Mouse (Mus musculus): ENCODE results near the gene Mphosph6. TPM values are rescaled to one million over a fixed set of nuclear protein-coding genes. Genes with fewer than 3 reads are reported as not detected.

Gene Mphosph6
- polyA plus RNA-seq, 1 experiment from 2014 or later = 30.8 TPM

GRCm38 (mm10) chr8:117768971-117769370 is 32.8 kb downstream of the Mphosph6 start:
- H3K27me3 ChIP-seq = no peaks in the 10 kb centered on the region
- no peak overlapping the region for H3K4me3 ChIP-seq
- H3K4me2 ChIP-seq = no peak overlapping the region
- no peak for ATAC-seq (replicated peaks; ENCODE audit: insufficient number of reproducible peaks, insufficient read depth, low FRiP score, low read depth)
- no peak overlapping the region for H3K27ac ChIP-seq
- no peaks in the 10 kb centered on the region for H3K4me1 ChIP-seq (replicated peaks)
- H3K36me3 ChIP-seq = no peaks in the 10 kb centered on the region
- 76% methylated on average over 6 of the region's 7 CpGs for WGBS
- no peak overlapping the region for H3K9ac ChIP-seq
- H3K9me3 ChIP-seq (replicated peaks) = no peaks in the 10 kb centered on the region

DNA sequence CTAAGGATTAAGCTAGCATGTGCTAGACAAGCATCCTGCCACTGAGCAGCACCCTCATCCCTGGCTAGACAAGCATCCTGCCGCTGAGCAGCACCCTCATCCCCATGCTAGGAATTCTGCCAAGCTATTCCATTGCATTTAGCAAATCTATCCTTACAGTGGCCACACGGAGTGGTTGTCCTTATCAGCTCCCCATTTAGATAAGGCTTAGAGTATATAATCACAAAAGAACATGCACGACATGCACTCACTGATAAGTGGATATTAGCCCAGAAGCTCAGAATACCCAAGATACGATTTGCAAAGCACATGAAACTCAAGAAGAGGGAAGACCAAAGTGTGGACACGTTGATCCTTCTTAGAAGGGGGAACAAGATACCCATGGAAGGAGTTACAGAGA is 35.8 kb downstream of the Mphosph6 start:
- Histone ChIP-seq H3K4me1 (replicated peaks) (no peaks in the 10 kb centered on the region), H3K4me2 (no peak overlapping the region), H3K36me3 (no peaks in the 10 kb centered on the region), H3K9me3 (replicated peaks) (no peaks in the 10 kb centered on the region), H3K4me3 (no peak overlapping the region), H3K27me3 (no peaks in the 10 kb centered on the region), H3K27ac (no peak overlapping the region), H3K9ac (no peak overlapping the region)
- no peak for ATAC-seq (replicated peaks; ENCODE audit: insufficient number of reproducible peaks, insufficient read depth, low FRiP score, low read depth)
- 14% methylated on average over 5 of the region's 5 CpGs for WGBS

DNA sequence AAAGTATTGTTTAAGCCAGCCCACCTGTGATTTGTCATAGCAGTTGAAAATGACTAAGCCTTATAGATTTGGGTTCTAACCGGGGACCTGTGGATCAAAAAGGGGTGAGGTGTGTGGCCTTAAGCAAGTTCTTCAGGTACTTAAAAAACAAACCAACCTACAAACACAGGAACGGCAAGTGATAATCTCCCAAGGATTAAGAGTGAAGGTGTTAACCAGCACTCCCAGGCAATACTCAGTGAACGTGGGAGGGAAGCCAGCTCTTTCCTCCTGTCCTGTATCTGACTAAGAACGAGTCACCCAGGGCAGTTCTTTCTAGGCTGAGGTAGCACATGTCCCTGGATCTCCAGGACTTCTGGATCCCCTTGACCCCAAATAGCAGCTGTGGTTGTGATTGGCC is 37.1 kb downstream of the Mphosph6 start:
- Histone ChIP-seq H3K4me3 (no peak overlapping the region), H3K4me2 (no peak overlapping the region), H3K4me1 (replicated peaks) (no peaks in the 10 kb centered on the region), H3K9ac (no peak overlapping the region), H3K36me3 (no peaks in the 10 kb centered on the region), H3K9me3 (replicated peaks) (no peaks in the 10 kb centered on the region), H3K27me3 (no peaks in the 10 kb centered on the region), H3K27ac (no peak overlapping the region)
- ATAC-seq (replicated peaks; ENCODE audit: insufficient number of reproducible peaks, insufficient read depth, low FRiP score, low read depth) = no peak
- 43% methylated on average over 4 of the region's 4 CpGs for WGBS

DNA sequence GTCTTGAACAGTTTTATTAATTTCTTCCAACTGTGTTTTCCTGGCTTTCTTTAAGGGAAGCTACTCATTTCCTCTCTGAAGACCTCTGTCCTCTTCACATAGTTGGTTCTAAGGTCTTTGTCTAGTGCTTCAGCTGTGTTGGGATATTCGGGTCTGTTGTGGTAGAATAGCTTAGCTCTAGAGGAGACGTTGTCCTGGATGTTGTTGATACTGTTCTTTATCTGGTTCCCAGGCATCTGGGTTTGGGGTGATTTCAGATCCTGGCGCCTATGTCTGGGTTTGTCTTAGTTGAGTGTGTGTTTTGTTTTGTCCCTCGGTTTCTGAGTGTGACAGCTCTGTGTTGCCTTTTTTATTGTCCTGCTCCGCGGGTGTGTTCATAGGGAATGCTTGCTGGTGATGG is 39.0 kb downstream of the Mphosph6 start:
- no peak overlapping the region for H3K9ac ChIP-seq
- H3K4me2 ChIP-seq = no peak overlapping the region
- no peak overlapping the region for H3K4me3 ChIP-seq
- WGBS = 68% methylated on average over 6 of the region's 6 CpGs
- H3K36me3 ChIP-seq = no peaks in the 10 kb centered on the region
- H3K27me3 ChIP-seq = no peaks in the 10 kb centered on the region
- H3K9me3 ChIP-seq (replicated peaks) = no peaks in the 10 kb centered on the region
- ATAC-seq (replicated peaks; ENCODE audit: insufficient number of reproducible peaks, insufficient read depth, low FRiP score, low read depth) = no peak
- no peak overlapping the region for H3K27ac ChIP-seq
- no peaks in the 10 kb centered on the region for H3K4me1 ChIP-seq (replicated peaks)

DNA sequence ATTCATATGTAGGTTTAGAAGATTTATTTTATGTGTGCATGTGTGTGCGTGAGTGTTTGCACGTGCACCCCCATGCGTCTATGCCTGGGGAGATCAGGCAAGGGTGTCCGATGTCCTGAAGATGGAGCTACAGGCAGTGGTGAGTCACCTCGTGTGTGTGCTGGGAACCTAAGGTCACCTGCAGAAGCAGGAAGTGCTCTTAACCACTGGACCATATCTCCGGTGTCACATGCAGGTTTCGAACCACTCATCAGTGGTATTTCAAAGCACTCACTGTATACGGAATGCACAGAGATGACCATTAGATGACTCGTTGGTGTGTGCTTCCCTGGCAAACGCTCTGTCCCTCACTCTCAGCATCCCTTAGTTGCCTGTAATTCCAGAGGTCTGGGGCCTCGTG is 43.8 kb downstream of the Mphosph6 start:
- ATAC-seq (replicated peaks; ENCODE audit: insufficient number of reproducible peaks, insufficient read depth, low FRiP score, low read depth) = no peak
- Histone ChIP-seq H3K4me1 (replicated peaks) (no peaks in the 10 kb centered on the region), H3K27me3 (no peaks in the 10 kb centered on the region), H3K9me3 (replicated peaks) (no peaks in the 10 kb centered on the region), H3K9ac (no peak overlapping the region), H3K4me3 (no peak overlapping the region), H3K36me3 (no peaks in the 10 kb centered on the region), H3K4me2 (no peak overlapping the region), H3K27ac (no peak overlapping the region)
- WGBS = 76% methylated on average over 11 of the region's 11 CpGs

GRCm38 (mm10) chr8:117749436-117749835 is 52.3 kb downstream of the Mphosph6 start:
- ATAC-seq (replicated peaks; ENCODE audit: insufficient number of reproducible peaks, insufficient read depth, low FRiP score, low read depth) = no peak
- 51% methylated on average over 2 of the region's 2 CpGs for WGBS
- Histone ChIP-seq H3K9me3 (replicated peaks) (no peaks in the 10 kb centered on the region), H3K9ac (no peak overlapping the region), H3K27ac (no peak overlapping the region), H3K4me1 (replicated peaks) (no peaks in the 10 kb centered on the region), H3K4me2 (no peak overlapping the region), H3K36me3 (no peaks in the 10 kb centered on the region), H3K4me3 (no peak overlapping the region), H3K27me3 (no peaks in the 10 kb centered on the region)

- 67% methylated on average over 9 of the region's 9 CpGs for WGBS
- no peak overlapping the region for H3K9ac ChIP-seq
- no peak overlapping the region for H3K27ac ChIP-seq
- no peak overlapping the region for H3K4me2 ChIP-seq
- no peak overlapping the region for H3K4me3 ChIP-seq
- H3K9me3 ChIP-seq (replicated peaks) = no peaks in the 10 kb centered on the region
- no peaks in the 10 kb centered on the region for H3K4me1 ChIP-seq (replicated peaks)
- no peak for ATAC-seq (replicated peaks; ENCODE audit: insufficient number of reproducible peaks, insufficient read depth, low FRiP score, low read depth)
- H3K27me3 ChIP-seq = no peaks in the 10 kb centered on the region
- H3K36me3 ChIP-seq = no peaks in the 10 kb centered on the region
Measured at GRCm38 (mm10) chr8:117747886-117748730, 53.6 kb downstream of the Mphosph6 start.

DNA sequence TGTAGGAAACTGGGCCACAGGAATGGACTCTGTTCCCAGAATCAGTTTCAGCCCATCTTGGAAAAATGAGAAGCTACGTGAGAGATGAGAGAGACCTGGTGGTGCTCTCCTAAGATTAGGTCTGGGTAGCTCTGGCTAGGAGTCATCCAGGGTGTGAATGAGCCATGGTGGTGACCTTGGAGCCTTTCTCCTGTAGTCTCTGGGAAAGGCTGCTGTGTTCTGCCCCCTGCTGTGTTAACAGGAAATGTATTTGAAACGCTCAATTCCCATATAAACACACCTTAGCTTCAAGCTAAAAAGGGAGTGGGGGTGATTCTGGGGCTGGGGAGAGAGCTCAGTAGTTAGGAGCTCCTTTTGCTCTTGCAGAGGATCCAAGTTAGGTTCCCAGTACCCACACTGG is 54.3 kb downstream of the Mphosph6 start:
- no peak for ATAC-seq (replicated peaks; ENCODE audit: insufficient number of reproducible peaks, insufficient read depth, low FRiP score, low read depth)
- H3K9ac ChIP-seq = no peak overlapping the region
- peaks cover 4% of the 10 kb centered on the region; the same call in 1 of the 2 replicates for H3K4me1 ChIP-seq (replicated peaks)
- H3K27me3 ChIP-seq = no peaks in the 10 kb centered on the region
- no peaks in the 10 kb centered on the region for H3K9me3 ChIP-seq (replicated peaks)
- WGBS = 19% methylated on average over 2 of the region's 2 CpGs
- H3K4me2 ChIP-seq = no peak overlapping the region
- H3K36me3 ChIP-seq = no peaks in the 10 kb centered on the region
- H3K4me3 ChIP-seq = no peak overlapping the region
- no peak overlapping the region for H3K27ac ChIP-seq

GRCm38 (mm10) chr8:117746651-117747050 is 55.1 kb downstream of the Mphosph6 start:
- 63% methylated on average over 5 of the region's 5 CpGs for WGBS
- Histone ChIP-seq H3K4me1 (replicated peaks) (peaks cover 6% of the 10 kb centered on the region; the same call in 1 of the 2 replicates), H3K9me3 (replicated peaks) (no peaks in the 10 kb centered on the region), H3K4me2 (no peak overlapping the region), H3K27ac (no peak overlapping the region), H3K4me3 (no peak overlapping the region), H3K36me3 (no peaks in the 10 kb centered on the region), H3K27me3 (no peaks in the 10 kb centered on the region), H3K9ac (no peak overlapping the region)
- ATAC-seq (replicated peaks; ENCODE audit: insufficient number of reproducible peaks, insufficient read depth, low FRiP score, low read depth) = no peak

DNA sequence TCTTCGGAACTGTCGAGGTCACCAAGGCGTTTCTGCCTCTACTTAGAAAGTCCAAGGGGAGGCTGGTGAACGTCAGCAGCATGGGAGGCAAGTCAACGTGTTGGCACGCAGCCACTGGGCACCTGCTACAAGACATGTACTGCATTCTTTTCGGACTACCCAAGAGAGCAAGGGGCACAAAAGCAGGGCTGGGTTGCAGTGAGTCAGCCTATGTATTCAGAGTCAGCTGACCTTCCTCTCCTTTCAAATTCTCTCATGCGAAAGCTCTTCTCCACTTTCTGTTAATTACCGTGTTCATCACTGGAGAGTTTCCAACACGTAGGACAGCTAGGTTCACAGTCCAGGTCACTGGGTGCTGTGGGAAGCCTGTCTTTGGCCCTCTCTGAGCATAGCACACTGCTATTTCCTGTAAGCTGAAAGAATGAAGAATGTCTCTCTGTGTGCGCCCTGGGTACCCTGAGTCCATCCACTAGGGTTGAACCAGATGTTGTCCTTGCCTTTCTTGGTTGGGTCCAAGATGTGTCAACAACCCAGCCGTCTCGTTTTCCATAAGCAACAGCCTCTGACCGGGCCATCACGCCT is 59.2 kb downstream of the Mphosph6 start:
- Histone ChIP-seq H3K36me3 (no peaks in the 10 kb centered on the region), H3K9ac (no peak overlapping the region), H3K27ac (no peak overlapping the region), H3K4me3 (no peak overlapping the region), H3K27me3 (no peaks in the 10 kb centered on the region), H3K4me2 (no peak overlapping the region), H3K9me3 (replicated peaks) (no peaks in the 10 kb centered on the region), H3K4me1 (replicated peaks) (peaks cover 6% of the 10 kb centered on the region; the same call in 1 of the 2 replicates)
- ATAC-seq (replicated peaks; ENCODE audit: insufficient number of reproducible peaks, insufficient read depth, low FRiP score, low read depth) = no peak
- 58% methylated on average over 15 of the region's 15 CpGs for WGBS

Data from heart, embryonic 15.5 days (tissue).